Mouse (Mus musculus) spleen, postnatal 36 days (tissue): ENCODE results near the gene Mospd3.

Experiments used
- DNase-seq, 2 experiments: peaks; one replicate each; pipeline ENCODE4 v3.0.0; 2022; ENCODE audit warnings: low spot score in 2 of 2, mixed read lengths in 1 of 2

Gene Mospd3

GRCm38 (mm10) chr5:137582702-137583101 lies 18.2 kb downstream of the Mospd3 start:
- no peak for DNase-seq

GRCm38 (mm10) chr5:137580246-137580645 lies 20.6 kb downstream of the Mospd3 start:
- no peak for DNase-seq

GRCm38 (mm10) chr5:137574470-137574901 lies 26.4 kb downstream of the Mospd3 start:
- no peak for DNase-seq

- peak; percentile 52 to 70 for DNase-seq
Observed at GRCm38 (mm10) chr5:137570691-137571586, 29.9 kb downstream of the Mospd3 start.

- DNase-seq = no peak
Observed at GRCm38 (mm10) chr5:137570181-137570580, 30.7 kb downstream of the Mospd3 start.

GRCm38 (mm10) chr5:137569665-137570064 lies 31.2 kb downstream of the Mospd3 start, which contains the start of gene Tfr2:
Gene Tfr2 (plus strand): TSS chr5:137569840.
- peak; percentile 73 to 79 for DNase-seq

- DNase-seq = peak in 1 of 2 experiments; percentile 16
Observed at GRCm38 (mm10) chr5:137569031-137569430, 31.8 kb downstream of the Mospd3 start.

- no peak for DNase-seq
Observed at GRCm38 (mm10) chr5:137568223-137568798, 32.5 kb downstream of the Mospd3 start.

- no peak for DNase-seq
Observed at GRCm38 (mm10) chr5:137566416-137566815, 34.4 kb downstream of the Mospd3 start.

- no peak for DNase-seq
Observed at GRCm38 (mm10) chr5:137565744-137566143, 35.1 kb downstream of the Mospd3 start.

GRCm38 (mm10) chr5:137562965-137563364 lies 37.9 kb downstream of the Mospd3 start:
- no peak for DNase-seq

- no peak for DNase-seq
Observed at GRCm38 (mm10) chr5:137561556-137561955, 39.3 kb downstream of the Mospd3 start.

- no peak for DNase-seq
Observed at GRCm38 (mm10) chr5:137553898-137554297, 47.0 kb downstream of the Mospd3 start.

- DNase-seq = peak in 1 of 2 experiments; percentile 17
Observed at GRCm38 (mm10) chr5:137553411-137553837, 47.4 kb downstream of the Mospd3 start, which contains the start of gene Actl6b. Gene Actl6b (plus strand): TSS chr5:137553517.

- no peak for DNase-seq
Observed at GRCm38 (mm10) chr5:137553000-137553399, 47.9 kb downstream of the Mospd3 start.

GRCm38 (mm10) chr5:137551119-137551518 lies 49.7 kb downstream of the Mospd3 start:
- no peak for DNase-seq

GRCm38 (mm10) chr5:137549840-137550239 lies 51.0 kb downstream of the Mospd3 start:
- no peak for DNase-seq
